Mouse (Mus musculus) intestine, postnatal 0 days (tissue): ENCODE measurements around the gene Sned1. TPM values are rescaled to one million over a fixed set of nuclear protein-coding genes. Genes with fewer than 3 reads are reported as not detected.

Experiments
- ATAC-seq: fragments of 200-750 bp; cut with Nextera tagmentation; 2 replicates; pipeline ENCODE4 v1.8.0; 2017; ENCODE audit warnings: mild to moderate bottlenecking, moderate TSS enrichment, moderate library complexity
- H3K27ac ChIP-seq: fragments of 300-500 bp; sonication (generic); 2 replicates; pipeline ENCODE4 v1.5.1; 2014; ENCODE audit warnings: mild to moderate bottlenecking, low read depth, low read length, moderate library complexity
- H3K27me3 ChIP-seq: fragments of 300-500 bp; sonication (generic); replicated peaks from 2 replicates; pipeline ENCODE4 v1.6.1; 2014; ENCODE audit warnings: low read length, mixed read lengths; ENCODE audit not compliant: control insufficient read depth, insufficient read depth
- H3K36me3 ChIP-seq: fragments of 300-500 bp; sonication (generic); 2 replicates; pipeline ENCODE4 v1.6.1; 2014; ENCODE audit warnings: mild to moderate bottlenecking, moderate library complexity; ENCODE audit not compliant: control insufficient read depth, insufficient read depth
- H3K4me1 ChIP-seq: fragments of 300-500 bp; sonication (generic); replicated peaks from 2 replicates; pipeline ENCODE4 v1.6.1; 2014; ENCODE audit warnings: antibody characterized with exemption, low read length, mixed read lengths; ENCODE audit not compliant: control insufficient read depth, insufficient read depth
- H3K4me2 ChIP-seq: fragments of 300-500 bp; sonication (generic); replicated peaks from 2 replicates; pipeline ENCODE4 v1.6.1; 2014; ENCODE audit warnings: low read depth, mild to moderate bottlenecking, moderate library complexity
- H3K4me3 ChIP-seq: fragments of 300-500 bp; sonication (generic); 2 replicates; pipeline ENCODE4 v1.5.1; 2014; ENCODE audit warnings: low read depth, low read length
- H3K9ac ChIP-seq: fragments of 300-500 bp; sonication (generic); 2 replicates; pipeline ENCODE4 v1.6.1; 2014; ENCODE audit warnings: mild to moderate bottlenecking, low read depth, low read length
- H3K9me3 ChIP-seq: fragments of 300-500 bp; sonication (generic); 2 replicates; pipeline ENCODE4 v1.6.1; 2016; ENCODE audit warnings: mixed run types; ENCODE audit not compliant: control insufficient read depth
- CTCF ChIP-seq: sonication (generic); IDR thresholded peaks from 2 replicates; pipeline ENCODE4 v1.5.1; 2016; ENCODE audit warnings: low read depth, mild to moderate bottlenecking, control low read depth, antibody characterized with exemption, moderate library complexity
- WGBS: fragments of 180-500 bp; shearing (Covaris S2); extraction: QIAGEN DNeasy Blood & Tissue Kit; methylation state at CpG from one replicate; pipeline ENCODE4 v1.1.7; 2014; 5-methylcytosine and 5-hydroxymethylcytosine counted together
- polyA plus RNA-seq: library from polyadenylated mRNA; unstranded; fragments of >200 nt; fragmentation: Nextera tagmentation; extraction: Ambion mirVana; gene quantifications from 2 replicates; pipeline ENCODE4 v1.2.1, GENCODE M21; 2015

Gene Sned1
- polyA plus RNA-seq, 1 experiment from 2014 or later = 0.81 TPM

GRCm38 (mm10) chr1:93207536-93208064 is 28.0 kb upstream of the Sned1 start:
- Histone ChIP-seq H3K36me3 (no peaks in the 10 kb centered on the region), H3K9me3 (no peaks in the 10 kb centered on the region), H3K9ac (no peak overlapping the region), H3K4me2 (no peak overlapping the region), H3K4me1 (peaks cover 6% of the 10 kb centered on the region; the same call in 1 of the 2 replicates), H3K27ac (no peak overlapping the region), H3K27me3 (no peaks in the 10 kb centered on the region), H3K4me3 (no peak overlapping the region)
- no peak for TF ChIP-seq CTCF
- no peak for ATAC-seq
- 92% methylated on average over 4 of the region's 4 CpGs for WGBS

GRCm38 (mm10) chr1:93210213-93210641 is 25.4 kb upstream of the Sned1 start:
- no peak overlapping the region for H3K27ac ChIP-seq
- 13% methylated on average over 9 of the region's 9 CpGs for WGBS
- H3K9me3 ChIP-seq = no peaks in the 10 kb centered on the region
- peak; percentile 46; the same call in 1 of the 2 replicates for ATAC-seq
- peak overlapping the region; percentile 30 for H3K4me2 ChIP-seq
- no peaks in the 10 kb centered on the region for H3K27me3 ChIP-seq
- H3K36me3 ChIP-seq = no peaks in the 10 kb centered on the region
- peaks cover 6% of the 10 kb centered on the region; the same call in 1 of the 2 replicates for H3K4me1 ChIP-seq
- TF ChIP-seq CTCF = no peak
- H3K4me3 ChIP-seq = no peak overlapping the region
- H3K9ac ChIP-seq = no peak overlapping the region

- WGBS = 74% methylated on average over 11 of the region's 11 CpGs
- no peak for ATAC-seq
- H3K4me3 ChIP-seq = no peak overlapping the region
- no peaks in the 10 kb centered on the region for H3K36me3 ChIP-seq
- no peaks in the 10 kb centered on the region for H3K27me3 ChIP-seq
- H3K4me1 ChIP-seq = peaks cover 6% of the 10 kb centered on the region; the same call in 1 of the 2 replicates
- no peak overlapping the region for H3K27ac ChIP-seq
- no peak overlapping the region for H3K9ac ChIP-seq
- no peak overlapping the region for H3K4me2 ChIP-seq
- TF ChIP-seq CTCF = no peak
- no peaks in the 10 kb centered on the region for H3K9me3 ChIP-seq
Observed at GRCm38 (mm10) chr1:93211019-93211418, 24.6 kb upstream of the Sned1 start.

- ATAC-seq = no peak
- no peak for TF ChIP-seq CTCF
- Histone ChIP-seq H3K4me3 (no peak overlapping the region), H3K27me3 (no peaks in the 10 kb centered on the region), H3K36me3 (no peaks in the 10 kb centered on the region), H3K4me1 (peaks cover 6% of the 10 kb centered on the region; the same call in 1 of the 2 replicates), H3K27ac (no peak overlapping the region), H3K9ac (no peak overlapping the region), H3K9me3 (no peaks in the 10 kb centered on the region), H3K4me2 (no peak overlapping the region)
- WGBS = 41% methylated on average over 10 of the region's 10 CpGs
Observed at GRCm38 (mm10) chr1:93211549-93212220, 24.0 kb upstream of the Sned1 start.

- no peaks in the 10 kb centered on the region for H3K36me3 ChIP-seq
- H3K4me2 ChIP-seq = no peak overlapping the region
- H3K4me1 ChIP-seq = peaks cover 6% of the 10 kb centered on the region; the same call in 1 of the 2 replicates
- no peaks in the 10 kb centered on the region for H3K9me3 ChIP-seq
- no peak overlapping the region for H3K27ac ChIP-seq
- no peaks in the 10 kb centered on the region for H3K27me3 ChIP-seq
- no peak for TF ChIP-seq CTCF
- ATAC-seq = no peak
- WGBS = 80% methylated on average over 7 of the region's 7 CpGs
- no peak overlapping the region for H3K4me3 ChIP-seq
- H3K9ac ChIP-seq = no peak overlapping the region
Observed at GRCm38 (mm10) chr1:93212441-93212840, 23.2 kb upstream of the Sned1 start.

- Histone ChIP-seq H3K36me3 (no peaks in the 10 kb centered on the region), H3K27ac (no peak overlapping the region), H3K4me2 (no peak overlapping the region), H3K9ac (no peak overlapping the region), H3K4me1 (peaks cover 6% of the 10 kb centered on the region; the same call in 1 of the 2 replicates), H3K27me3 (no peaks in the 10 kb centered on the region), H3K4me3 (no peak overlapping the region), H3K9me3 (no peaks in the 10 kb centered on the region)
- no peak for ATAC-seq
- TF ChIP-seq CTCF = no peak
- 66% methylated on average over 5 of the region's 5 CpGs for WGBS
Observed at GRCm38 (mm10) chr1:93214612-93215011, 21.0 kb upstream of the Sned1 start.
